Mouse (Mus musculus) liver, embryonic 14.5 days (tissue): Measurements from ENCODE around the gene Nlrx1.

Experiments used
- CTCF ChIP-seq: IDR thresholded peaks from 2 replicates; pipeline ENCODE4 v1.5.1; 2016; ENCODE audit warnings: antibody characterized with exemption, low read depth, control low read depth
- EP300 ChIP-seq: IDR thresholded peaks from 2 replicates; pipeline ENCODE4 v1.6.1; 2016; ENCODE audit warnings: antibody characterized with exemption, low read depth

- TF ChIP-seq CTCF (no peak), EP300 (no peak)
Measured at GRCm38 (mm10) chr9:44207840-44208239, 60.6 kb downstream of the Nlrx1 start.
